Mouse (Mus musculus) forebrain, embryonic 12.5 days (tissue): ENCODE data around the gene Aldh4a1. TPM values are rescaled to one million over a fixed set of nuclear protein-coding genes. Genes with fewer than 3 reads are reported as not detected.

Experiments
- ATAC-seq: fragments of 200-750 bp; cut with Nextera tagmentation; 2 replicates; pipeline ENCODE4 v1.8.0; 2017; ENCODE audit warnings: moderate TSS enrichment; ENCODE audit not compliant: low FRiP score
- H3K27ac ChIP-seq: fragments of 300-500 bp; sonication (generic); 2 replicates; pipeline ENCODE4 v1.5.1; 2016; ENCODE audit warnings: mild to moderate bottlenecking
- H3K27me3 ChIP-seq: fragments of 300-500 bp; sonication (generic); 2 replicates; pipeline ENCODE4 v1.6.1; 2016; ENCODE audit warnings: mild to moderate bottlenecking
- H3K36me3 ChIP-seq: fragments of 300-500 bp; sonication (generic); replicated peaks from 2 replicates; pipeline ENCODE4 v1.6.1; 2016; ENCODE audit warnings: mild to moderate bottlenecking
- H3K4me1 ChIP-seq: fragments of 300-500 bp; sonication (generic); 2 replicates; pipeline ENCODE4 v1.6.1; 2016
- H3K4me2 ChIP-seq: fragments of 300-500 bp; sonication (generic); 2 replicates; pipeline ENCODE4 v1.6.1; 2016; ENCODE audit warnings: mild to moderate bottlenecking, moderate library complexity
- H3K4me3 ChIP-seq: fragments of 300-500 bp; sonication (generic); replicated peaks from 2 replicates; pipeline ENCODE4 v1.5.1; 2016; ENCODE audit warnings: mild to moderate bottlenecking
- H3K9ac ChIP-seq: fragments of 300-500 bp; sonication (generic); 2 replicates; pipeline ENCODE4 v1.6.1; 2016; ENCODE audit warnings: mild to moderate bottlenecking
- H3K9me3 ChIP-seq: fragments of 300-500 bp; sonication (generic); 2 replicates; pipeline ENCODE4 v1.6.1; 2016
- WGBS: fragments of 180-500 bp; shearing (Covaris S2); methylation state at CpG from one replicate; pipeline ENCODE4 v1.1.7; 2016; 5-methylcytosine and 5-hydroxymethylcytosine counted together
- polyA plus RNA-seq: library from polyadenylated mRNA; unstranded; fragments of >200 nt; fragmentation: Nextera tagmentation; extraction: Ambion mirVana; gene quantifications from 2 replicates; pipeline ENCODE4 v1.2.1, GENCODE M21; 2016

Aldh4a1 gene
- polyA plus RNA-seq, 1 experiment from 2014 or later, result 19.0 TPM

DNA sequence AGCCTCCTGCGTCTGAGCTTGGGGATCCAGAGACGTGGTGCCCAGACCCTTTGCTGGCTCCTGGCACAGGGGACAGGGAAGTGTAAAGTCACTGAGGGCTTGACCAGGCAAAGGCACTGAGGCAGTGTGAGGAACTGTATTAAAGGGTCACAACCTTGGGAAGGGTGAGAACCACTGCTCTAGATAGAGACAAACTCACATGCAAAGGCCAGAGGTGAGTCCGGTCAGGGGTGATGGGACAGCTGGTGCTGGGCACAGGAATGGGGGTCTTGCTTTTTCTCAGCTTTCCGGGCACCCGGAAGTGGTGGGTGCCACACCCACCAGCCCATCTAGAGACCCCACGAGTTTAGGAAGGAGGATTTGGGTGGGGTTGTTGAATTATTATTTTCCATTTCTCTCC lies 29.3 kb upstream of the Aldh4a1 start:
- WGBS, result 82% methylated on average over 6 of the region's 6 CpGs
- H3K36me3 ChIP-seq, result no peaks in the 10 kb centered on the region
- no peak overlapping the region for H3K4me3 ChIP-seq
- no peaks in the 10 kb centered on the region for H3K9me3 ChIP-seq
- no peak overlapping the region for H3K4me2 ChIP-seq
- H3K4me1 ChIP-seq, result peaks cover 48% of the 10 kb centered on the region
- H3K27me3 ChIP-seq, result peaks cover 7% of the 10 kb centered on the region; the same call in 1 of the 2 replicates
- 0 out of 2 replicates have a peak overlapping the region, but pooled peaks have one; percentile 5 for H3K27ac ChIP-seq
- H3K9ac ChIP-seq, result no peak overlapping the region
- no peak for ATAC-seq

DNA sequence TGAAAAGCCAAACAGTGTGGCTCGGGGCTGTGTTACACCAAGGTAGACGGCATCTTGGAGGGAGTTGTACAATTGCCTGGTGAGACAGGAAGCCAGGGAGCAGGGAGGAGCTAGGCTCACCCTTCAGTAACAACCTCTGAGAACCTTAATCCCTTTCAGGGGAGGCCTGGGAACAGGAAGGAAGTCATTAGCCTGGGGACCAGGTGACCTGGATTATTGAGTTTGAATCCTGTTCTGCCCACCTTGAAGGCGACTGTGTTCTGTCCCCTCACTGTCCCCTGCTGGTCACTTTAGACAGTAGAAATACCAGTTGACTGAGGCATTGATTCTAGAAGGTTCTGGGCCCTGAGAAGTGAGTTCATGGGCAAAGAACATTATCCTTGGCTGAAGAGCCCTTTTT lies 28.6 kb upstream of the Aldh4a1 start:
- H3K9ac ChIP-seq, result no peak overlapping the region
- H3K27me3 ChIP-seq, result peaks cover 7% of the 10 kb centered on the region; the same call in 1 of the 2 replicates
- ATAC-seq, result no peak
- WGBS, result 53% methylated on average over 3 of the region's 3 CpGs
- no peaks in the 10 kb centered on the region for H3K36me3 ChIP-seq
- no peak overlapping the region for H3K4me2 ChIP-seq
- H3K27ac ChIP-seq, result no peak overlapping the region
- H3K4me1 ChIP-seq, result peaks cover 55% of the 10 kb centered on the region
- no peak overlapping the region for H3K4me3 ChIP-seq
- no peaks in the 10 kb centered on the region for H3K9me3 ChIP-seq

DNA sequence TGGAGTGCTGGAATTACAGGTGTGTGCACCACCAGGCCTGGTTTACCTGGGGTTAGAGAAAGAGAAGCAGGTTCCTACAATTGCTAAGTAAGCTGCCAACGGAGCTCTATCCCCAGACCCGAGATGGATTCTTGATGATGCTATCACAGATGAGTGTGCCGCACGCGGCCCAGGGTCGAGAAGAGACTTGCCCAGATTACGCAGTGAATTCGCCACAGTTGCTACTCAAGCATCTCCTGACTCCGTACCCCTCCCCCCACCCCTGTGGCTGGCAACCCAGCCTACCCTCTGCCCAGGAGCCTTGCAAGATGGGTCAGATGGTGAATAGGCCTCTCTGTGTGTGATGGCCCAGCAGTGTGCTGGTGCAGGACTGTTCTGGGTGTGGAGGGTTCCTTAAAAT lies 26.0 kb upstream of the Aldh4a1 start:
- Histone ChIP-seq H3K9ac (no peak overlapping the region), H3K27me3 (peaks cover 7% of the 10 kb centered on the region; the same call in 1 of the 2 replicates), H3K4me3 (no peak overlapping the region), H3K4me2 (0 out of 2 replicates have a peak overlapping the region, but pooled peaks have one; percentile 2), H3K36me3 (no peaks in the 10 kb centered on the region), H3K4me1 (peaks cover 53% of the 10 kb centered on the region), H3K9me3 (no peaks in the 10 kb centered on the region), H3K27ac (peak overlapping the region; percentile 21; the same call in 1 of the 2 replicates)
- 29% methylated on average over 9 of the region's 9 CpGs for WGBS
- ATAC-seq, result 0 out of 2 replicates have a peak, but pooled peaks have one; percentile 31

DNA sequence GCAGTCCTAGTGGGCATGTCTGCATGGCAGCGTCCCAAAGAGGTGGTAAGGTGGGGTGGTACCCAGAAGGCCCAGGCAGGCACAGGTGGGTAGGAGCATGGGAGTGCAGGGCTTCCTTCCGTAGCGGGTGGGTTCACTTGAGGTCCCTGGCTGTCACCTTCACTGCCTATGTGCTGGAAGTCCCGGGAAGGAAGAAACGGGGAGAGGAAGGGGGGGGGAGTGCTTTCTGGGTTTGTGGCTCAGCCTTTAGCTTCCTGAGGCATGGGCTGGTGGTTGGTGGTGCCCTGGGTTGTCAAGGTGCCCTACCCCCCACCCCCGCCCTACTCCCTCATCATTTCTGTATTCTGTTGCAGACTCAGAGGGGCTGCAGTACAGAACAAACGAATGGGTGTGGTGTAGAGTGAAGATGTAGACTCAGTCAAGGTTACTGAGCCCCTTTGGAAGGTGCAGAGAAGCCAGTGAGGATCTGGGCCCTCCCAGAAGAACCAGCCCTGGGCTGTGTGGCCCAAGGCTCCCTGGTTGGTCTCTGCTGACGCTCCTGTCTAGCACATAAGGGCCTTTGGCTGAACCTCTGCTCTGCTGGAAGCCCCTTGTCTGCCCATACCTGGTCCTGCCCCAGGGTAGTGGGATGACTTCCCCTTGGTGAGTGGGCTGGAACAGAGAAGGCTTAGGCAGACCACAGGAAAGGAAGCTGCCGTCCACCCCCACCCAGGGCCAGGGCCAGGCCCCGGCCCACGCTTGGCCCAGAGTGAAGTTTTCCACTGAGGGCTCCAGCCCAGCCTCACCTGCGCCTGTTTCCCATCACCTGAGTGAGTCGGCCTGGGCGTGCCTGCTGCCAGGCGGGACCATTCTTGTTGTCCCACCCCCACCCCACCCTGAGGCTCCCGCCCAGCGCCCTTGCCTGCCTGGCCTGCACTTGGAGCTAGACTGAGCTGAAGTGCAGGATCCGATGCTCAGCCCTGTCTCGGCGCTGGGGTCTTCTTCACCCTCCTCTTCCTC lies 25.1 kb upstream of the Aldh4a1 start:
- H3K27ac ChIP-seq, result peak overlapping the region; percentile 76; the same call in 1 of the 2 replicates
- peaks cover 7% of the 10 kb centered on the region; the same call in 1 of the 2 replicates for H3K27me3 ChIP-seq
- WGBS, result 60% methylated on average over 18 of the region's 20 CpGs
- H3K4me1 ChIP-seq, result peaks cover 58% of the 10 kb centered on the region
- H3K4me2 ChIP-seq, result peak overlapping the region; percentile 2; the same call in 1 of the 2 replicates
- H3K9me3 ChIP-seq, result no peaks in the 10 kb centered on the region
- no peak overlapping the region for H3K9ac ChIP-seq
- no peak overlapping the region for H3K4me3 ChIP-seq
- no peaks in the 10 kb centered on the region for H3K36me3 ChIP-seq
- no peak for ATAC-seq

DNA sequence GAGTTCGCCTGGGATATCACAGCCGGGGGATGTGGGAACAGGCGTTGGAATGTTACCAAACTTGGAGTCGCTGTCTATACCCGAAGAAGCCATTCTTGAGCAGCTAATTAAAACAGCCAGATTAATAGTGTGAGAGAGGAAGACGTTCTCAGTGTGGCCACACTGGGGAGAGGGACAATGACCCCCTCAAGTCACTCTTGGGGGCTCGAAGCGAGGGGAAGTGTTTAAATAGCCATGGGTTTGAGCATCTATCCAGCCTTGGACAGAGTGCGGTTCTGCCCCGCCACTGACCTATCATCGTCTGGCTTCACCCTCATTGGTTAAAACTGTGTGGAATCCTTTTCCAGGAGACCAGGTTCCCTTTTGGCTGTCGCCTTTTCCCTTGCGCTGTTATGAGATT lies 24.3 kb upstream of the Aldh4a1 start:
- Histone ChIP-seq H3K9ac (0 out of 2 replicates have a peak overlapping the region, but pooled peaks have one; percentile 40), H3K4me1 (peaks cover 58% of the 10 kb centered on the region), H3K4me2 (peak overlapping the region; percentile 43; the same call in 1 of the 2 replicates), H3K27ac (peak overlapping the region; percentile 76), H3K9me3 (no peaks in the 10 kb centered on the region), H3K36me3 (no peaks in the 10 kb centered on the region), H3K27me3 (peaks cover 7% of the 10 kb centered on the region; the same call in 1 of the 2 replicates), H3K4me3 (no peak overlapping the region)
- ATAC-seq, result no peak
- WGBS, result 31% methylated on average over 13 of the region's 13 CpGs

DNA sequence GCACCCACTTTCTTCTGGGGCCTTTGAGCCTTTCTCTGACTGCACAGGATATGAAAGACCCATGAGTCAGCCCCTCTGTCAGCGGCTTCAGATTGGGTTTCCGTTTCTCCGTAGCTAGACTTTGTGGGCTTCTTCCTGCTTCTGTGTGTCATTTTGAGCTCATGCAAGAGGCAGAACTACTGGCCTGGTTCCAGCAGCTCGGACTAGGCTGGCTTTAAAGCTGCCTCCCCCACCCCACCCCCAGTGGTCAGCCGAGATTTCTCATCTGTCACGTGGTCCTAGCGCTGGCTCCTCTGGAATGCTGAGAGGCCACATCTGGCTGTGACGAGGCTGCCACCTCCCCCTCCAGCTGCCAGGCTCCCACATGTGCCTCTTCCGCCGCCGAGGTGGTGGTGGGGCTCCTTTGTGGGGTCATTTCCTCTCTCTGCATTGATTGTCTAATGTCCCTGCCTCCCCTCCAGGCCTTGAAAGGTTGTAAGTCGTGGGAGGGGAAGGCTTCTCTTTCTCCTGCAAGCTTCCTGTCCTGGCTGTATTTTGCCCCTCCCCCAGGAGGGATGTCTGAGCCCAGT lies 23.6 kb upstream of the Aldh4a1 start:
- peak overlapping the region; percentile 76 for H3K27ac ChIP-seq
- peaks cover 58% of the 10 kb centered on the region for H3K4me1 ChIP-seq
- peaks cover 7% of the 10 kb centered on the region; the same call in 1 of the 2 replicates for H3K27me3 ChIP-seq
- under 1% methylated on average over 12 of the region's 12 CpGs for WGBS
- no peaks in the 10 kb centered on the region for H3K36me3 ChIP-seq
- peak overlapping the region; percentile 43 for H3K4me2 ChIP-seq
- H3K9ac ChIP-seq, result peak overlapping the region; percentile 40; the same call in 1 of the 2 replicates
- peak overlapping the region; percentile 19 for H3K4me3 ChIP-seq
- no peaks in the 10 kb centered on the region for H3K9me3 ChIP-seq
- peak; percentile 39; the same call in 1 of the 2 replicates for ATAC-seq

DNA sequence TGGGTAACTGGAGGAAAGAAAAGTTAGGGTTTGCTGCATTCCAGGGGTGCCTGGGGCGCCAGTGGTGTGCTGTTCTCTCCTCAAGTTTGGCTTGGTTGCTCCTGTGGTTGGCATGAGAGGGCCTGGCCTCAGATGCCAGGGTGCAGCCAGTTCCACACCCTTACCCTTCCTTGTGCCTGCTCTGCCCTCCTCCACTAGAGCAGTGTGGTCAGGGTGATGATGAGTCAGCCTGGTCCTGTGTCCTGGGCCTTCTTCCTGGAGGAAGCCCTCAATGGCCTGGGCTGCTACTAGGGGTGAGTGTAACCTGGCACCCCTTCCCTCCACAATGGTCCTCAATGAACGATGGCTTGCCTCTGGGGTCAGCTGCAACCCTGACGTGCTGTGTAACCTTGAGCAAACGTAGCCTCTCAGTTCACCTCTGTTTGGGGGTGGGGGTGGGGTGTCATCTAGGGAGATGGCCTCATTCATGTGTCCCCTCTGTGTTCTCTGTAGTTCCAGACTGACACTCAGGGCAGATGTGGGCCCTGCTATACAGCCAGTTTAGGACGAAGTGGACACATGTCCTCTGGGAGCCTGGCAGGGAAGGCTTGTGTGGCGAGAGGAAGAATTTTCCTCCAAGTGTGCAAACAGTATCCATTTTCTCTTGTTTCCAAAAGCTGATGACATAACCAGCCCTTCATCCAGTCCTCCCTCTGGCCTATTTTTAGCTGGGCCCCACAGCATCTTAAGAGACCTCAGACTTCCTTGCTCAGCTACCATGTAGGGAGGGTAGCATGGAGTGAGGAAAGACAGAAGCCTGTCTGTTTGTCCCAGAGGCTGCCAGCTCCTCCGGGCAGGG lies 20.9 kb upstream of the Aldh4a1 start:
- Histone ChIP-seq H3K4me1 (peaks cover 42% of the 10 kb centered on the region), H3K9ac (no peak overlapping the region), H3K36me3 (0 out of 2 replicates have a peak, but pooled peaks cover 3% of the 10 kb centered on the region), H3K4me2 (no peak overlapping the region), H3K27ac (peak overlapping the region; percentile 19; the same call in 1 of the 2 replicates), H3K27me3 (peaks cover 7% of the 10 kb centered on the region; the same call in 1 of the 2 replicates), H3K4me3 (no peak overlapping the region), H3K9me3 (no peaks in the 10 kb centered on the region)
- ATAC-seq, result no peak
- 79% methylated on average over 7 of the region's 7 CpGs for WGBS

DNA sequence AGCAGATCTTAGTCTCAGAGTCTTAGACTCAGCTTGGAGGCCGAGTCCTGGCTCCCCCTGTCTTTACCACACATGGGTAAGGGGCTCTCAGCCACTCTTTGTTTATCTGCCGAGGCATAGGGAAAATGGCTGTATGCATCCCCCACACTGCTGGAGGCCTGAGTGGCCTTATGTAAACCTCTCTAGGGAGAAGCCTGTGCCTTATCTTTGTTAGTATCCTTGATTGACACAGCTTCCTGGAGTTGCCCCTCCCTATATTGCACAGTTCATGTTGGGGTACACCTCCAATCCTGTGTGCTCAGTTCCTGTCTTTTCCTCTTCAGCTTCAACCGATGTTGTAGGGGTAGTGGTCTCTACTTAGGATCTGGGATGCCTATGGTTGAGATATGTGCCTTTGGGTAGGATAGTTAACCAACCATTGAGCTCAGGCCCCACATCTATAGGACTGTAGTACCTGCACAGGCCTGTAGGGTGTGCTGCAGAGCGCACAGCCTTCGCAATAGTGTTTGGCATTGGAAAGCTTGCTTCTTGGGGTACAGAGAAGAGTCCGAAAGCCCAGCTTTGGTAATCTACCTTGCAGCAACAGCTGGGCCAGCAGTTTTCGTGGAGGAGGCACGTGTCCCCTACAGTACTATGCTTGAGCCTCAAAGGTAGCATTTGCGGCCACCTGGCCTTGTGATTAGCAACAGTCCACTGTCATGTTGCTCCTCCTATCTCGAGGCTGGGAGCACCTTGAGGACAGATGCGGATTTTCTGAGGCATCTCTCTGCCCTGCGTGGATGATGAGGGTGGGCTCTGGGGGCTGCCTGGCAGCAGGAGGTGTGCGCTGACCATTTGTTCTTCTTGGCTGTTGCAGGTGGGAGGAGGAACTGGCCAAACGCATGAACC lies 20.1 kb upstream of the Aldh4a1 start, which contains the start of gene Gm21969:
Gene Gm21969, plus strand, starts transcription at position 830 of the 888 bp plus-strand sequence.
- no peak for ATAC-seq
- Histone ChIP-seq H3K4me2 (no peak within 1 kb of the TSS), H3K9me3 (no peaks in the 10 kb centered on the region), H3K9ac (no peak within 1 kb of the TSS), H3K36me3 (0 out of 2 replicates have a peak, but pooled peaks cover 5% of the 10 kb centered on the region), H3K27me3 (peaks cover 4% of the 10 kb centered on the region; the same call in 1 of the 2 replicates), H3K4me1 (peaks cover 33% of the 10 kb centered on the region), H3K4me3 (no peak within 1 kb of the TSS), H3K27ac (peak within 1 kb of the TSS; percentile 19; the same call in 1 of the 2 replicates)
- WGBS, result 46% methylated on average over 14 of the region's 14 CpGs

DNA sequence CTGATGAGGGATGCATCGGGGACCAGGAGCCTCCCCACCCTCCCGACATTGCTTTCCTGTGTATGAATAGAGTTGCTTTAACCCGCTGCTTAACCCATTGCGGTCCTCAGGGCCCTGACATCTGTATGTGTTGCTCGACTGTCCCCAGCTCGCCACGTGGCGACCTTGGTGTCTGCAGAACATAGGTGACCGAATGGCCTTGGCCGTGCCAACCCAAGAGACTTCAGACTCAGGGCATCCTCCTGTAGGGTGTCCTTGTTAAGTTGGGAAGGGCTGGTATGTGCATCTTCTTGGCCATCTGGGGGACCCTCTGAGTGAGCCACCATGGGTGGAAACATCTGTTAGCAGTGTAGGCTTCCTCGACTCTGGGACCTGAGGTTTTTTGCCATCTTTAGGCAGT lies 17.4 kb upstream of the Aldh4a1 start:
- H3K4me1 ChIP-seq, result peaks cover 8% of the 10 kb centered on the region; the same call in 1 of the 2 replicates
- H3K4me2 ChIP-seq, result no peak overlapping the region
- no peak overlapping the region for H3K27ac ChIP-seq
- ATAC-seq, result no peak
- no peak overlapping the region for H3K9ac ChIP-seq
- H3K36me3 ChIP-seq, result 0 out of 2 replicates have a peak, but pooled peaks cover 5% of the 10 kb centered on the region
- H3K9me3 ChIP-seq, result no peaks in the 10 kb centered on the region
- 90% methylated on average over 11 of the region's 11 CpGs for WGBS
- H3K4me3 ChIP-seq, result no peak overlapping the region
- no peaks in the 10 kb centered on the region for H3K27me3 ChIP-seq

DNA sequence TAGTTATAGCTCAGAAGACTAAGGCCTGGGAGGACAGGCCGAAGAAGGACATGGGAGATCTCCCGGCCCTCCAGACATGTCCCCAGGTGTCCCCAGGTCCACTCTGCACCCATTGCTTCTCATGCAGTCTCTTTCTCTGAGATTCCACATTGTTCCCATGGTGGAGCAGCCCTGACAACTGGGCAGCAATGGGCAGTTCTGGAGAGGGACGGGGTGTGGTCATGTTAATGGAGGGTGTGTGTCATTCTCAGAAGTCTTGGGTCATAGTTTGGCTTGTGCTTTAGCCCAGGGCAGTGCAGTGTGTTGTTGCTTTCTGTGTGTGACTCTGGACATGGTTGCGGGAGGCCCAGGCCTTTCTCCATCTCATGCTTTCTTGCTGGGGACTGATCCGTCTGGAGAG lies 15.9 kb upstream of the Aldh4a1 start:
- 90% methylated on average over 5 of the region's 5 CpGs for WGBS
- no peak overlapping the region for H3K9ac ChIP-seq

More for the DNA sequence above, 15.9 kb upstream of the Aldh4a1 start:
- H3K36me3 ChIP-seq, result 0 out of 2 replicates have a peak, but pooled peaks cover 5% of the 10 kb centered on the region
- ATAC-seq, result no peak
- no peak overlapping the region for H3K27ac ChIP-seq
- H3K4me3 ChIP-seq, result no peak overlapping the region
- H3K4me2 ChIP-seq, result no peak overlapping the region
- H3K27me3 ChIP-seq, result no peaks in the 10 kb centered on the region
- H3K9me3 ChIP-seq, result no peaks in the 10 kb centered on the region
- H3K4me1 ChIP-seq, result peaks cover 15% of the 10 kb centered on the region
